Mouse (Mus musculus): Measurements from ENCODE around the gene Srm. TPM values are rescaled to one million over a fixed set of nuclear protein-coding genes. Genes with fewer than 3 reads are reported as not detected.

Gene Srm
- polyA plus RNA-seq, 1 experiment from 2014 or later = 71.2 TPM

GRCm38 (mm10) chr4:148632013-148632692, 40.9 kb downstream of the Srm start:
- no peaks in the 10 kb centered on the region for H3K27me3 ChIP-seq (ENCODE audit: insufficient read depth, low read length)
- H3K4me2 ChIP-seq (ENCODE audit: low read depth, low read length) = no peak overlapping the region
- H3K9ac ChIP-seq (replicated peaks) = no peak overlapping the region
- WGBS (ENCODE audit: insufficient replicate concordance) = 56% methylated on average over 3 of the region's 3 CpGs
- DNase-seq = no peak
- H3K9me3 ChIP-seq (ENCODE audit: low read length) = no peaks in the 10 kb centered on the region
- H3K4me3 ChIP-seq (ENCODE audit: low read depth, low read length) = no peak overlapping the region
- TF ChIP-seq EP300 (IDR thresholded peaks at IDR 0.05; ENCODE audit: low read depth) (no peak), CTCF (IDR thresholded peaks at IDR 0.05; ENCODE audit: low read depth) (no peak)
- H3K4me1 ChIP-seq (ENCODE audit: insufficient read depth) = peaks cover 3% of the 10 kb centered on the region; the same call in 1 of the 2 replicates
- no peak overlapping the region for H3K27ac ChIP-seq (ENCODE audit: low read depth)
- no peaks in the 10 kb centered on the region for H3K36me3 ChIP-seq (replicated peaks; ENCODE audit: insufficient read depth, low read length)
- no peak for ATAC-seq

GRCm38 (mm10) chr4:148633395-148634061, 42.2 kb downstream of the Srm start:
- no peak for TF ChIP-seq EP300 (IDR thresholded peaks at IDR 0.05; ENCODE audit: low read depth)
- TF ChIP-seq CTCF (IDR thresholded peaks at IDR 0.05; ENCODE audit: low read depth) = no peak
- DNase-seq (no peak), ATAC-seq (peak; percentile 53; the same call in 1 of the 2 replicates)
- Histone ChIP-seq H3K27me3 (ENCODE audit: insufficient read depth, low read length) (no peaks in the 10 kb centered on the region), H3K27ac (ENCODE audit: low read depth) (no peak overlapping the region), H3K9me3 (ENCODE audit: low read length) (no peaks in the 10 kb centered on the region), H3K4me3 (ENCODE audit: low read depth, low read length) (no peak overlapping the region), H3K36me3 (replicated peaks; ENCODE audit: insufficient read depth, low read length) (no peaks in the 10 kb centered on the region), H3K4me2 (ENCODE audit: low read depth, low read length) (no peak overlapping the region), H3K9ac (replicated peaks) (no peak overlapping the region), H3K4me1 (ENCODE audit: insufficient read depth) (no peaks in the 10 kb centered on the region)
- 48% methylated on average over 2 of the region's 2 CpGs for WGBS (ENCODE audit: insufficient replicate concordance)

- 67% methylated on average over 2 of the region's 2 CpGs for WGBS (ENCODE audit: insufficient replicate concordance)
- no peak overlapping the region for H3K4me2 ChIP-seq (ENCODE audit: low read depth, low read length)
Measured at GRCm38 (mm10) chr4:148635309-148635708, 44.0 kb downstream of the Srm start.

GRCm38 (mm10) chr4:148638302-148638701, 47.0 kb downstream of the Srm start:
- Histone ChIP-seq H3K4me2 (ENCODE audit: low read depth, low read length) (no peak overlapping the region), H3K36me3 (replicated peaks; ENCODE audit: insufficient read depth, low read length) (no peaks in the 10 kb centered on the region), H3K27ac (ENCODE audit: low read depth) (no peak overlapping the region), H3K27me3 (ENCODE audit: insufficient read depth, low read length) (no peaks in the 10 kb centered on the region), H3K4me1 (ENCODE audit: insufficient read depth) (no peaks in the 10 kb centered on the region; the same call in 1 of the 2 replicates), H3K9ac (replicated peaks) (no peak overlapping the region), H3K9me3 (ENCODE audit: low read length) (no peaks in the 10 kb centered on the region), H3K4me3 (ENCODE audit: low read depth, low read length) (no peak overlapping the region)
- DNase-seq = no peak
- no peak for TF ChIP-seq CTCF (IDR thresholded peaks at IDR 0.05; ENCODE audit: low read depth)
- TF ChIP-seq EP300 (IDR thresholded peaks at IDR 0.05; ENCODE audit: low read depth) = no peak
- ATAC-seq = no peak
- 38% methylated on average over 9 of the region's 9 CpGs for WGBS (ENCODE audit: insufficient replicate concordance)

More at GRCm38 (mm10) chr4:148635309-148635708, 44.0 kb downstream of the Srm start:
- no peak overlapping the region for H3K4me3 ChIP-seq (ENCODE audit: low read depth, low read length)
- no peaks in the 10 kb centered on the region; the same call in 1 of the 2 replicates for H3K4me1 ChIP-seq (ENCODE audit: insufficient read depth)
- H3K9me3 ChIP-seq (ENCODE audit: low read length) = no peaks in the 10 kb centered on the region
- DNase-seq (no peak), ATAC-seq (no peak)
- H3K36me3 ChIP-seq (replicated peaks; ENCODE audit: insufficient read depth, low read length) = no peaks in the 10 kb centered on the region
- H3K27me3 ChIP-seq (ENCODE audit: insufficient read depth, low read length) = no peaks in the 10 kb centered on the region
- no peak overlapping the region for H3K9ac ChIP-seq (replicated peaks)
- TF ChIP-seq CTCF (IDR thresholded peaks at IDR 0.05; ENCODE audit: low read depth) (no peak), EP300 (IDR thresholded peaks at IDR 0.05; ENCODE audit: low read depth) (no peak)
- no peak overlapping the region for H3K27ac ChIP-seq (ENCODE audit: low read depth)

- Histone ChIP-seq H3K9me3 (ENCODE audit: low read length) (no peaks in the 10 kb centered on the region), H3K27ac (ENCODE audit: low read depth) (no peak overlapping the region), H3K9ac (replicated peaks) (no peak overlapping the region), H3K4me2 (ENCODE audit: low read depth, low read length) (no peak overlapping the region), H3K36me3 (replicated peaks; ENCODE audit: insufficient read depth, low read length) (no peaks in the 10 kb centered on the region), H3K4me1 (ENCODE audit: insufficient read depth) (peaks cover 6% of the 10 kb centered on the region), H3K27me3 (ENCODE audit: insufficient read depth, low read length) (no peaks in the 10 kb centered on the region), H3K4me3 (ENCODE audit: low read depth, low read length) (no peak overlapping the region)
- 50% methylated on average over 2 of the region's 2 CpGs for WGBS (ENCODE audit: insufficient replicate concordance)
- TF ChIP-seq EP300 (IDR thresholded peaks at IDR 0.05; ENCODE audit: low read depth) (no peak), CTCF (IDR thresholded peaks at IDR 0.05; ENCODE audit: low read depth) (no peak)
- ATAC-seq (peak; percentile 50; the same call in 1 of the 2 replicates), DNase-seq (no peak)
Measured at GRCm38 (mm10) chr4:148639455-148639854, 48.2 kb downstream of the Srm start.

GRCm38 (mm10) chr4:148641121-148641520, 49.8 kb downstream of the Srm start:
- peaks cover 6% of the 10 kb centered on the region for H3K4me1 ChIP-seq (ENCODE audit: insufficient read depth)
- TF ChIP-seq EP300 (IDR thresholded peaks at IDR 0.05; ENCODE audit: low read depth) (no peak), CTCF (IDR thresholded peaks at IDR 0.05; ENCODE audit: low read depth) (no peak)
- H3K27me3 ChIP-seq (ENCODE audit: insufficient read depth, low read length) = no peaks in the 10 kb centered on the region
- 72% methylated on average over 5 of the region's 5 CpGs for WGBS (ENCODE audit: insufficient replicate concordance)
- peak overlapping the region; percentile 63 for H3K27ac ChIP-seq (ENCODE audit: low read depth)
- no peak overlapping the region for H3K4me3 ChIP-seq (ENCODE audit: low read depth, low read length)
- ATAC-seq (peak; percentile 85), DNase-seq (no peak)
- no peak overlapping the region for H3K4me2 ChIP-seq (ENCODE audit: low read depth, low read length)
- H3K36me3 ChIP-seq (replicated peaks; ENCODE audit: insufficient read depth, low read length) = no peaks in the 10 kb centered on the region
- H3K9me3 ChIP-seq (ENCODE audit: low read length) = no peaks in the 10 kb centered on the region
- no peak overlapping the region for H3K9ac ChIP-seq (replicated peaks)
